ENCODE assay signal across 18 mouse cellular contexts in genomic region chr6:85653244-85653643, GRCm38 (mm10). TPM values are rescaled to one million over a fixed set of nuclear protein-coding genes. Genes with fewer than 3 reads are reported as not detected.
DNase-seq lines count a peak whose midpoint lies in the region; TF ChIP-seq lines count a peak whose summit lies in the region.
"Had no signal": no experiment of that assay in that cellular context is flagged by ENCODE, and none has a peak within 500 bp of the region (broad histone marks: within the 10 kb centered on the region; RNA-seq: fewer than 3 reads in every experiment).

No protein-coding gene starts in this region.

- TF ChIP-seq POLR2A in liver, adult 2 months (IDR thresholded peaks at IDR 0.05; ENCODE audit: extremely low read depth, insufficient read depth, low read length) = no peak
- no peak for TF ChIP-seq POLR2A in brain, embryonic 14.5 days (IDR thresholded peaks at IDR 0.05; ENCODE audit: borderline replicate concordance, extremely low read depth, insufficient read depth, insufficient read length, poor library complexity, severe bottlenecking)

- H3K79me2 ChIP-seq in liver, adult 2 months (ENCODE audit: control insufficient read depth, insufficient read depth, low read length) = no peaks in the 10 kb centered on the region

- no peak overlapping the region for H3K4me3 ChIP-seq in liver, adult 2 months (ENCODE audit: insufficient read depth, low read depth, low read length)
- H3K4me3 ChIP-seq: liver, embryonic 15.5 days; midbrain, embryonic 12.5 days had no signal

- intact Hi-C loops in left cerebral cortex, postnatal 14 days (cut with DNase I) = loop anchor here (10.0 kb wide), 1 partner anchor 262 kb away; the partner anchor contains the start of genes Nat8f1 and Tprkb

- peak; percentile 4 to 16 for DNase-seq in cerebellum, postnatal 10 days
- DNase-seq in cerebellum, postnatal 4 days (ENCODE audit: low spot score in 2 of 2) = no peak
- peak; percentile 29 for DNase-seq in liver, adult 2 months (ENCODE audit: extremely low read depth, low read depth, low spot score)
- no peak for DNase-seq in liver
- DNase-seq in B cell, adult 2 months = peak; percentile 6 to 10
- peak; percentile 7 for DNase-seq in brain, embryonic 14.5 days (ENCODE audit: low read depth)
- DNase-seq in kidney, adult 8-10 months = no peak
- DNase-seq in left cerebral cortex, postnatal 14 days (ENCODE audit: low spot score in 2 of 2) = no peak
- DNase-seq: adrenal gland, postnatal 10 days; cerebellum, adult 9-11 months; layer of hippocampus, postnatal 36 days; spleen, adult 18-20 months; thymus, adult 2 months had no signal

- no peaks in the 10 kb centered on the region for H3K36me3 ChIP-seq in liver, adult 2 months (ENCODE audit: control insufficient read depth, insufficient read depth, low read length)

- H3K9ac ChIP-seq in liver, adult 2 months (ENCODE audit: low read depth, low read length) = no peak overlapping the region
- H3K9ac ChIP-seq: liver, embryonic 15.5 days; midbrain, embryonic 12.5 days had no signal

- H3K4me1 ChIP-seq in liver, adult 2 months (ENCODE audit: control insufficient read depth, insufficient read depth, low read length) = no peaks in the 10 kb centered on the region; the same call in 1 of the 2 replicates
- H3K4me1 ChIP-seq: liver, embryonic 15.5 days; midbrain, embryonic 12.5 days had no signal

- WGBS in liver, adult 2 months = 87% methylated on average over 2 of the region's 2 CpGs

- peak; percentile 34 for TF ChIP-seq CTCF in liver, adult 2 months (IDR thresholded peaks at IDR 0.05; ENCODE audit: low read depth, low read length)
- no peak for TF ChIP-seq CTCF in brain, embryonic 14.5 days (IDR thresholded peaks at IDR 0.05; ENCODE audit: borderline replicate concordance, extremely low read depth, insufficient read depth, insufficient read length)

- no peaks in the 10 kb centered on the region for H3K27me3 ChIP-seq in liver, adult 2 months (ENCODE audit: control insufficient read depth, insufficient read depth, low read length)
- H3K27me3 ChIP-seq: liver, embryonic 15.5 days; midbrain, embryonic 12.5 days had no signal

- H3K27ac ChIP-seq in liver, adult 2 months (replicated peaks; ENCODE audit: insufficient read depth, low read depth, low read length) = no peak overlapping the region
- H3K27ac ChIP-seq: liver, embryonic 15.5 days; midbrain, embryonic 12.5 days had no signal

RNA-seq across cellular contexts. Expression of gene Nat8f7, which starts 59.8 kb away (rescaled TPM):
- 1.0 TPM in 1 of 2 replicates, not detected in the other for total RNA-seq in liver, adult 2 months (2014; rRNA removed)
- polyA plus RNA-seq in liver, adult 2 months (2012; rRNA removed) = 8.9 and 9.2 TPM in 2 replicates
- not detected in 2 replicates for polyA plus RNA-seq in brain, embryonic 14.5 days (2012; rRNA removed)
- total RNA-seq in left cerebral cortex, postnatal 14 days (2021) = 1 to 10 TPM; 2.0 to 2.2 TPM
- total RNA-seq: gastrocnemius, adult 18-20 months had no signal
- polyA plus RNA-seq: heart, embryonic 14.5 days; inflammation-experienced regulatory T-cells, adult 6 months; liver, embryonic 15.5 days; midbrain, embryonic 12.5 days had no signal

Comparison
In these comparisons a context has a peak if more than half of its experiments do, and no peak if none do; other contexts are left out.
1. DNase-seq: peak in cerebellum, postnatal 10 days (2 of 2), liver, adult 2 months (single experiment), B cell, adult 2 months (2 of 2) and brain, embryonic 14.5 days (single experiment); none in cerebellum, postnatal 4 days (0 of 2), liver (single experiment), kidney, adult 8-10 months (0 of 2) and left cerebral cortex, postnatal 14 days (0 of 2).